Mouse (Mus musculus) liver, embryonic 11.5 days (tissue): ENCODE measurements around the gene Rab36. TPM values are rescaled to one million over a fixed set of nuclear protein-coding genes. Genes with fewer than 3 reads are reported as not detected.

Experiments used
- ATAC-seq: fragments of 200-750 bp; cut with Nextera tagmentation; replicated peaks from 2 replicates; pipeline ENCODE4 v1.8.0; 2017; ENCODE audit warnings: moderate number of reproducible peaks, mild to moderate bottlenecking, moderate TSS enrichment, moderate library complexity; ENCODE audit not compliant: low FRiP score
- DNase-seq: peaks from one replicate; pipeline ENCODE4 v3.0.0-alpha.2; 2017; ENCODE audit warnings: low spot score
- H3K27ac ChIP-seq: fragments of 300-500 bp; sonication (generic); 2 replicates; pipeline ENCODE4 v1.5.1; 2014; ENCODE audit warnings: mild to moderate bottlenecking, low read depth, low read length, control low read depth
- H3K27me3 ChIP-seq: fragments of 300-500 bp; sonication (generic); replicated peaks from 2 replicates; pipeline ENCODE4 v1.6.1; 2014; ENCODE audit warnings: low read length, mixed read lengths; ENCODE audit not compliant: control insufficient read depth, insufficient read depth
- H3K36me3 ChIP-seq: fragments of 300-500 bp; sonication (generic); 2 replicates; pipeline ENCODE4 v1.6.1; 2014; ENCODE audit warnings: mild to moderate bottlenecking, low read length, moderate library complexity, mixed read lengths; ENCODE audit not compliant: control insufficient read depth, insufficient read depth
- H3K4me1 ChIP-seq: fragments of 300-500 bp; sonication (generic); replicated peaks from 2 replicates; pipeline ENCODE4 v1.6.1; 2014; ENCODE audit warnings: low read length, mixed read lengths; ENCODE audit not compliant: control insufficient read depth, insufficient read depth
- H3K4me2 ChIP-seq: fragments of 300-500 bp; sonication (generic); 2 replicates; pipeline ENCODE4 v1.6.1; 2014; ENCODE audit warnings: mild to moderate bottlenecking, control low read depth, moderate library complexity
- H3K4me3 ChIP-seq: fragments of 300-500 bp; sonication (generic); 2 replicates; pipeline ENCODE4 v1.5.1; 2014; ENCODE audit warnings: low read depth, low read length, control low read depth
- H3K9ac ChIP-seq: fragments of 300-500 bp; sonication (generic); 2 replicates; pipeline ENCODE4 v1.6.1; 2014; ENCODE audit warnings: low read depth, low read length, control low read depth
- H3K9me3 ChIP-seq: fragments of 300-500 bp; sonication (generic); 2 replicates; pipeline ENCODE4 v1.6.1; 2016; ENCODE audit warnings: low read length, inconsistent platforms, mixed read lengths; ENCODE audit not compliant: control insufficient read depth
- WGBS: fragments of 180-500 bp; shearing (Covaris S2); extraction: QIAGEN DNeasy Blood & Tissue Kit; methylation state at CpG from one replicate; pipeline ENCODE4 v1.1.7; 2014; 5-methylcytosine and 5-hydroxymethylcytosine counted together
- polyA plus RNA-seq: library from polyadenylated mRNA; unstranded; fragments of >200 nt; fragmentation: Nextera tagmentation; extraction: Ambion mirVana; gene quantifications from 2 replicates; pipeline ENCODE4 v1.2.1, GENCODE M21; 2014

Gene Rab36
- polyA plus RNA-seq, 1 experiment from 2014 or later: 6.5 TPM

GRCm38 (mm10) chr10:75093252-75093987 is 56.6 kb downstream of the Rab36 start:
- 61% methylated on average over 22 of the region's 22 CpGs for WGBS
- no peak overlapping the region for H3K4me2 ChIP-seq
- no peak overlapping the region for H3K27ac ChIP-seq
- no peaks in the 10 kb centered on the region for H3K27me3 ChIP-seq
- no peaks in the 10 kb centered on the region for H3K9me3 ChIP-seq
- H3K4me1 ChIP-seq: peaks cover 22% of the 10 kb centered on the region
- no peak overlapping the region for H3K9ac ChIP-seq
- no peak overlapping the region for H3K4me3 ChIP-seq
- DNase-seq: no peak
- no peak for ATAC-seq
- H3K36me3 ChIP-seq: no peaks in the 10 kb centered on the region

GRCm38 (mm10) chr10:75094338-75094737 is 57.5 kb downstream of the Rab36 start:
- WGBS: 93% methylated on average over 1 of the region's 1 CpGs
- no peak overlapping the region for H3K4me2 ChIP-seq
- H3K27ac ChIP-seq: no peak overlapping the region
- DNase-seq (no peak), ATAC-seq (no peak)
- H3K4me3 ChIP-seq: no peak overlapping the region
- no peaks in the 10 kb centered on the region for H3K36me3 ChIP-seq
- H3K9me3 ChIP-seq: no peaks in the 10 kb centered on the region
- no peaks in the 10 kb centered on the region for H3K27me3 ChIP-seq
- H3K9ac ChIP-seq: no peak overlapping the region
- H3K4me1 ChIP-seq: peaks cover 24% of the 10 kb centered on the region

- Histone ChIP-seq H3K27ac (no peak overlapping the region), H3K9me3 (no peaks in the 10 kb centered on the region), H3K4me1 (peaks cover 24% of the 10 kb centered on the region), H3K4me3 (no peak overlapping the region), H3K36me3 (no peaks in the 10 kb centered on the region), H3K27me3 (no peaks in the 10 kb centered on the region), H3K4me2 (no peak overlapping the region), H3K9ac (no peak overlapping the region)
- WGBS: 93% methylated on average over 7 of the region's 7 CpGs
- DNase-seq (no peak), ATAC-seq (no peak)
These were observed 58.4 kb downstream of the Rab36 start for GRCm38 (mm10) chr10:75095216-75095615.

GRCm38 (mm10) chr10:75098446-75099183 is 61.8 kb downstream of the Rab36 start:
- Histone ChIP-seq H3K4me1 (peaks cover 23% of the 10 kb centered on the region), H3K9ac (no peak overlapping the region), H3K9me3 (no peaks in the 10 kb centered on the region), H3K36me3 (no peaks in the 10 kb centered on the region), H3K27ac (no peak overlapping the region), H3K4me2 (no peak overlapping the region), H3K4me3 (no peak overlapping the region), H3K27me3 (no peaks in the 10 kb centered on the region)
- ATAC-seq (peak; percentile 56; the same call in 1 of the 2 replicates), DNase-seq (peak; percentile 41)
- 45% methylated on average over 10 of the region's 10 CpGs for WGBS

- Histone ChIP-seq H3K9me3 (no peaks in the 10 kb centered on the region), H3K27me3 (no peaks in the 10 kb centered on the region), H3K4me3 (no peak overlapping the region), H3K36me3 (no peaks in the 10 kb centered on the region), H3K4me2 (no peak overlapping the region), H3K27ac (no peak overlapping the region), H3K4me1 (peaks cover 35% of the 10 kb centered on the region), H3K9ac (no peak overlapping the region)
- DNase-seq (no peak), ATAC-seq (no peak)
- 83% methylated on average over 7 of the region's 7 CpGs for WGBS
These were observed 63.4 kb downstream of the Rab36 start for GRCm38 (mm10) chr10:75100298-75100697.

GRCm38 (mm10) chr10:75103502-75103901 is 66.6 kb downstream of the Rab36 start:
- Histone ChIP-seq H3K9me3 (no peaks in the 10 kb centered on the region), H3K36me3 (no peaks in the 10 kb centered on the region), H3K4me3 (no peak overlapping the region), H3K4me1 (peaks cover 27% of the 10 kb centered on the region), H3K4me2 (no peak overlapping the region), H3K27me3 (no peaks in the 10 kb centered on the region), H3K9ac (no peak overlapping the region), H3K27ac (peak overlapping the region; percentile 20)
- no peak for DNase-seq
- WGBS: 45% methylated on average over 2 of the region's 2 CpGs
- ATAC-seq: peak; percentile 64

Other genes with a start within 250 kb of the Rab36 start
- 13.3 and 13.6 TPM in 2 replicates for gene Gnaz, start 69.9 kb upstream of the Rab36 start, polyA plus RNA-seq
- gene Rsph14, start 4.5 kb upstream of the Rab36 start, polyA plus RNA-seq: not detected in 2 replicates
- 4.2 and 6.8 TPM in 2 replicates for gene Bcr, start 23.5 kb downstream of the Rab36 start, polyA plus RNA-seq
- gene Specc1l, start 175.0 kb downstream of the Rab36 start, polyA plus RNA-seq: 13.3 and 14.3 TPM in 2 replicates